19 mouse cellular contexts compared by ENCODE assay signal in the genomic region with DNA sequence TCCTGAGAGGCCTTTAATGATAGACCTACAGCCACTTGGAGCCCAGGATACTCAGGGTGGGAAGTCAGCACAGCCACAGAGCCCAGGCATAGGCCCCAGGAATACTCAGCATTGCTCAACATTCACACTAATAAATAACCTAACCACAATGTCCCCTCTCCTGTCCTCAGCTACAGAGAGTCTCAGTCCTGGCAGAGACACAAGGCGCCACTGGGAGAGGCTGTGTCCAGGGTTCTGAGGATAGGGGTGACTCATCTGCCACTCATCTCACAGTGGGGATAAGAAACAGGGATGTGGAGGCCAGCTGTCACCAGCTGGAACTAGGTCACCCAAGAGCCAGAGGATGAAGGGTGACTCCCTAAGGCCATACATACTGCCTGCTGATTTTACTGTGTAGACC.
A peak's percentile ranks its signal among the peaks of the same experiment; 100 is the strongest.
DNase-seq lines count a peak whose midpoint lies in the region; ATAC-seq lines count a peak whose summit lies in the region.
"Had no signal": no experiment of that assay in that cellular context is flagged by ENCODE, and none has a peak within 500 bp of the region (broad histone marks: within the 10 kb centered on the region; RNA-seq: fewer than 3 reads in every experiment).

No protein-coding gene starts in this region.

- H3K4me1 ChIP-seq in kidney, embryonic 15.5 days = peaks cover 9% of the 10 kb centered on the region; the same call in 1 of the 2 replicates
- no peaks in the 10 kb centered on the region for H3K4me1 ChIP-seq in heart, embryonic 16.5 days (ENCODE audit: control insufficient read depth, insufficient read depth, low read length)
- H3K4me1 ChIP-seq in hindbrain, embryonic 11.5 days (replicated peaks; ENCODE audit: control insufficient read depth, insufficient read depth, low read length) = no peaks in the 10 kb centered on the region
- H3K4me1 ChIP-seq: hindbrain, embryonic 10.5 days; midbrain, embryonic 15.5 days; neural tube, embryonic 13.5 days had no signal

- H3K36me3 ChIP-seq in kidney, embryonic 15.5 days = no peaks in the 10 kb centered on the region
- no peaks in the 10 kb centered on the region for H3K36me3 ChIP-seq in heart, embryonic 16.5 days (ENCODE audit: control insufficient read depth, insufficient read depth)
- H3K36me3 ChIP-seq in hindbrain, embryonic 11.5 days (ENCODE audit: control insufficient read depth, insufficient read depth, low read length) = no peaks in the 10 kb centered on the region
- H3K36me3 ChIP-seq: G1E; hindbrain, embryonic 10.5 days; midbrain, embryonic 15.5 days; neural tube, embryonic 13.5 days had no signal

- no peaks in the 10 kb centered on the region for H3K27me3 ChIP-seq in kidney, embryonic 15.5 days
- H3K27me3 ChIP-seq in heart, embryonic 16.5 days (ENCODE audit: control insufficient read depth, insufficient read depth, low read length) = no peaks in the 10 kb centered on the region
- no peaks in the 10 kb centered on the region for H3K27me3 ChIP-seq in hindbrain, embryonic 11.5 days (ENCODE audit: control insufficient read depth, insufficient read depth, low read length)
- H3K27me3 ChIP-seq: midbrain, embryonic 15.5 days; neural tube, embryonic 13.5 days had no signal

- 83% methylated on average over 1 of the region's 1 CpGs for WGBS in kidney, embryonic 15.5 days
- WGBS in heart, embryonic 16.5 days = 77% methylated on average over 1 of the region's 1 CpGs
- WGBS in hindbrain, embryonic 11.5 days = 85% methylated on average over 1 of the region's 1 CpGs

- H3K4me2 ChIP-seq in kidney, embryonic 15.5 days = no peak overlapping the region
- H3K4me2 ChIP-seq in heart, embryonic 16.5 days (ENCODE audit: low read depth, low read length) = no peak overlapping the region
- no peak overlapping the region for H3K4me2 ChIP-seq in hindbrain, embryonic 11.5 days (replicated peaks; ENCODE audit: low read depth, low read length)
- H3K4me2 ChIP-seq: lung, embryonic 14.5 days; midbrain, embryonic 15.5 days; neural tube, embryonic 13.5 days had no signal

- H3K9me3 ChIP-seq in kidney, embryonic 15.5 days (replicated peaks) = no peaks in the 10 kb centered on the region
- H3K9me3 ChIP-seq in heart, embryonic 16.5 days (replicated peaks; ENCODE audit: control insufficient read depth, low read length) = no peaks in the 10 kb centered on the region
- no peaks in the 10 kb centered on the region for H3K9me3 ChIP-seq in hindbrain, embryonic 11.5 days (ENCODE audit: control insufficient read depth, low read length)
- H3K9me3 ChIP-seq: hindbrain, embryonic 10.5 days; midbrain, embryonic 15.5 days; neural tube, embryonic 13.5 days had no signal

- H3K4me3 ChIP-seq in kidney, embryonic 15.5 days (replicated peaks) = no peak overlapping the region
- no peak overlapping the region for H3K4me3 ChIP-seq in heart, embryonic 16.5 days (ENCODE audit: low read length)
- no peak overlapping the region for H3K4me3 ChIP-seq in hindbrain, embryonic 11.5 days (ENCODE audit: low read depth, low read length)
- H3K4me3 ChIP-seq: hindbrain, embryonic 10.5 days; left cerebral cortex, adult 2 months; midbrain, embryonic 15.5 days; neural tube, embryonic 13.5 days had no signal

- no peak overlapping the region for H3K9ac ChIP-seq in kidney, embryonic 15.5 days
- no peak overlapping the region for H3K9ac ChIP-seq in heart, embryonic 16.5 days (ENCODE audit: low read length)
- no peak overlapping the region for H3K9ac ChIP-seq in hindbrain, embryonic 11.5 days (ENCODE audit: low read depth, low read length)
- H3K9ac ChIP-seq: forebrain, postnatal 0 days; lung, embryonic 14.5 days; midbrain, embryonic 15.5 days; neural tube, embryonic 13.5 days had no signal

- DNase-seq in kidney, adult 18-20 months = no peak
- DNase-seq in 3134 (ENCODE audit: extremely low read depth, insufficient read length, low spot score) = peak; percentile 75
- peak; percentile 77 to 84 for DNase-seq in adrenal gland, adult (ENCODE audit: inconsistent age in 2 of 2, low spot score in 1 of 2)
- DNase-seq in hindbrain, embryonic 11.5 days (ENCODE audit: low spot score) = no peak
- DNase-seq in gastrocnemius, adult 18-20 months (ENCODE audit: low spot score) = no peak
- no peak for DNase-seq in frontal cortex, postnatal 25 days (ENCODE audit: low spot score in 2 of 2)
- DNase-seq: cerebellum, adult 11-12 months; forebrain, postnatal 0 days; gastrocnemius, postnatal 25 days; lung, embryonic 14.5 days; right cerebral cortex, postnatal 4 days had no signal

- no peak overlapping the region for H3K27ac ChIP-seq in kidney, embryonic 15.5 days
- no peak overlapping the region for H3K27ac ChIP-seq in heart, embryonic 16.5 days (ENCODE audit: low read length)
- H3K27ac ChIP-seq in hindbrain, embryonic 11.5 days (ENCODE audit: low read depth, low read length) = no peak overlapping the region
- H3K27ac ChIP-seq: hindbrain, embryonic 10.5 days; left cerebral cortex, adult 2 months; midbrain, embryonic 15.5 days; neural tube, embryonic 13.5 days had no signal

- ATAC-seq in kidney, embryonic 15.5 days (replicated peaks; ENCODE audit: low FRiP score) = peak; percentile 59
- 0 out of 2 replicates have a peak, but pooled peaks have one; percentile 32 for ATAC-seq in heart, embryonic 16.5 days (replicated peaks; ENCODE audit: extremely low read depth, insufficient read depth, low FRiP score)
- no peak for ATAC-seq in hindbrain, embryonic 11.5 days (ENCODE audit: low FRiP score)
- ATAC-seq: forebrain, postnatal 0 days; inflammation-experienced regulatory T-cells, adult 6 months; midbrain, embryonic 15.5 days had no signal

Comparison
In these comparisons a context has a peak if more than half of its experiments do, and no peak if none do; other contexts are left out.
1. DNase-seq: peak in 3134 (single experiment) and adrenal gland, adult (2 of 2); none in kidney, adult 18-20 months (single experiment), hindbrain, embryonic 11.5 days (single experiment), gastrocnemius, adult 18-20 months (single experiment) and frontal cortex, postnatal 25 days (0 of 2).